Mouse (Mus musculus): ENCODE results near the gene Piezo1. TPM values are rescaled to one million over a fixed set of nuclear protein-coding genes. Genes with fewer than 3 reads are reported as not detected.

Gene Piezo1
- polyA plus RNA-seq (2017; shearing (Covaris generic)) = 7.6 TPM

DNA sequence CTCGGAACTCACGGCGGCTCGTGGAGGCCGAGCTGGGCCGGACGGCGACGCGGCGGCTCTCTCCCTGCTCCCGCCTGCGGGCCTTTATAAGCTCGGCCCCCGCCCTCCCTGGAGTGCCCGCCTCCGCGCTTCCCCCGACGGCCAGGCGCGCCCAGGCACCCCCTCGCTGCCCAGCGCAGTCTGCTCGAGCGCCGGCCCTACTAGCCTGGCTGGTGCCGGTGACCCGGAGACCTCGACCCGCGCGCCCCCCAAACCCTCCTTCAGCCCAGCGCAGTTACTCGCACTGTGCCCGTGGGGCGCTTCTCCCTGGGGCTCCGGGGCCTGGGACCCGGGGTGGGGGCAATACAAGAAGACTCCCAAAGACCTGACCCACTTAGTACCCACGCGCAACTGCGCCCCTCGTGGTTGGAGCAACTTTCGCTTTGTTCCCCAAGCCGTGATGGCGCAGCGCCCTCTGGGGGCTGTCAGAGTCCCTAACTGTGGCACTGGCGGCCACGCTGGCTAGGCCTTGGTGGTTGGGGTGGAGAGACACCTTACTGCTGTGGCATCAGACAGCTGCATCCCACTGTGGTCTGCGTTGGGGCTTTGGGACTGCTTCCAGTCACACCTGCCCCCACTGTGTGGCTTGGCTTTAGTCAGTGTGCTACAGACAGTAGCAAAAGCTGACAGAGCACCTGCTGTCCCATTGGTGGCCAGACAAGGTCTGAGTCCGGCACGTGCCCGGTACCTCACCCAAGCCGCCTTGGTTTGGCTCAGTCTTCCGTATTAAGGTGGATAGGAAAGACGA is at the start of gene Piezo1:
Piezo1 (minus strand) TSS at position 65 of the 787 bp plus-strand sequence.

DNA sequence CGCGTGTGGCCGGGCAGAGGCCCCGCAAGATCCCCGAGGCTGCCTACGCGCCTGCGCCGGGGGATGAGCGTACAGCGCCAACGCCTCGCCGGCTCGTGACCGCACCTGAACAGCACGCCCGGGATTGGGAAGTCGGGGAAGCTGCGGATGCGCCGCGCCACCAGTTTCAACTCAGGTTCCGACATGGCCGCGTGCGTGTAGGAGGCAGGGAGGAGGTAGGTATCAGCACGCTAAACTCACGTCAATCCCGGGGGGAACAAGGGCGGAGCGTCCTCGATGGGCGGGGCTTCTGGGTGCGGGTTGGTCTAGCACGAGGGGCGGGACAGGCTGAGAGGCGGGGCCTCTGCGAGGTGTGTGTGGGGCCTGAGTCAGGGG is 25.5 kb upstream of the Piezo1 start, which contains the start of gene Aprt:
Aprt (minus strand) TSS at position 262 of the 375 bp plus-strand sequence.

DNA sequence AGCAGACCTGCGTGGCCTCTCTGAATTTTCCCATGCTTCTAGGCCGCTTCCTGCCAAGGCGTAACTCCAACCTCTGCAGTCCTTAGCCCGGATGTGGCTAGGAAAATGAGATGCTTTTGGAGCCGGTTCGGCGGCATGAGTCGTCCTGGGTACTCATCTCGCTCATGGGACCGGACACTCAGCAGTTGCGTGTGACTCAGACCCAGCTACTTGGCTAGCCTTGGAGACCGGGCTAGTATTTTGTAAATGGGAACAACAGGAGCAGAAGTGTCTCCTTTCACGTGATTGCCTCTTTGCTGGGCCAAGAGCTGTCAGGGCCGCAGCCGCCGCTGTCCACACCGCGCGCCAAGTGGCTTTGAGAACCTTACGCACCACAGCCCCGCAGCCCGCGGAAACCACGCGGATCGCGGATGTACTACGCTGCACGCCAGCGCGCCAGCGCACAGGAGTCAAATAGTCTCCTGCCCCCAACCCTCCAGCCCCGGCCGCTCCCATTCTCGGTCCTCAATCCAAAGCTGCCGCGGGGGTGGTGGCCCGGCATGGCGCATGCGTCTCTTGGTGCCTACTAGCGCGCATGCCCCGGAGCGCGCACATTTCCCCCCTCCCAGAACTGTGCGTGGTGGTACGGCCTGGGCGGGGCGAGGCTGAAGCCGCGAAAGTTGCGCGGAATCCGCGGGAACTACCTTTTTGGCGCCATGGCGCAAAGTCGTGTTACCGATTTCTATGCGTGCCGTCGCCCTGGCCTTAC is 16.4 kb upstream of the Piezo1 start, which contains the start of gene Cdt1:
Cdt1 (plus strand) TSS at position 655 of the 748 bp plus-strand sequence.

DNA sequence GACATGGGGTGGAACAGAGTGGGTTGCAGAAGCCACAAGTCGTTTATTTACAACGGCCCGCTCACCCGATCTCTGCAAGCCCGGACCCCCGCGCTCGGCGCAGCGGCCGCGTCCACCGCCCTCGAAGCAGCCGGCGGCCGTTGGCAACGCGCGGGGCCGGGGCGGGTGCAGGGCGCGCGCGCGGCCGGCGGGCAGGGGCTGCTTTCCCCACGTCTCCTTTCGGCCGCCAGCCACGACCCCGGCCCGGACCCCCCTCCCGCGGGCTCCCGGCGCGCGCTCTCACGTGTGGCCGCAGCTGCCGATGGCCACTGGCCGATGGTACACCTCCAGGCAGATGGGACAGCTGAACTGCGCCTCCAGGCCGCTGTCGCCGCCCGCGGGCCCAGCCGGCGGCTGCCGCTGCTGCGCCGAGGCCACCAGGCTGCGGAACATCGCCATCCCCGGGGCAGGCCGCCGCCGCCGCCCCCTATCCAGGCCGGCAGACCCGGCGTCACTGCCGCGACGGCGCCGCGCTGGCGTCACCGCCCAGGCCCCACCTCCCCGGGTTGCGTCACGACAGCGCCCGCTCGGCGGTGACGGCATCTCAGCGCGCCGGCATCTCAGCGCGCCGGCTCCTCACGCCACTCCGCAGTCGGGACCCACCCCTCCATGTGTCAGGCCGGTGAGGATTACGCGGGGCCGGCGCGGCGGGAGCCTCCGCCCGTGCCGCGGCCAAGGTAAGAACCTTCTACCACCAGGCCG is 75.4 kb downstream of the Piezo1 start, which contains the start of the genes Rnf166 and Ctu2:
Rnf166 (minus strand) TSS at position 485 of the 741 bp plus-strand sequence.
Ctu2 (plus strand) TSS at position 564 of the 741 bp plus-strand sequence.

DNA sequence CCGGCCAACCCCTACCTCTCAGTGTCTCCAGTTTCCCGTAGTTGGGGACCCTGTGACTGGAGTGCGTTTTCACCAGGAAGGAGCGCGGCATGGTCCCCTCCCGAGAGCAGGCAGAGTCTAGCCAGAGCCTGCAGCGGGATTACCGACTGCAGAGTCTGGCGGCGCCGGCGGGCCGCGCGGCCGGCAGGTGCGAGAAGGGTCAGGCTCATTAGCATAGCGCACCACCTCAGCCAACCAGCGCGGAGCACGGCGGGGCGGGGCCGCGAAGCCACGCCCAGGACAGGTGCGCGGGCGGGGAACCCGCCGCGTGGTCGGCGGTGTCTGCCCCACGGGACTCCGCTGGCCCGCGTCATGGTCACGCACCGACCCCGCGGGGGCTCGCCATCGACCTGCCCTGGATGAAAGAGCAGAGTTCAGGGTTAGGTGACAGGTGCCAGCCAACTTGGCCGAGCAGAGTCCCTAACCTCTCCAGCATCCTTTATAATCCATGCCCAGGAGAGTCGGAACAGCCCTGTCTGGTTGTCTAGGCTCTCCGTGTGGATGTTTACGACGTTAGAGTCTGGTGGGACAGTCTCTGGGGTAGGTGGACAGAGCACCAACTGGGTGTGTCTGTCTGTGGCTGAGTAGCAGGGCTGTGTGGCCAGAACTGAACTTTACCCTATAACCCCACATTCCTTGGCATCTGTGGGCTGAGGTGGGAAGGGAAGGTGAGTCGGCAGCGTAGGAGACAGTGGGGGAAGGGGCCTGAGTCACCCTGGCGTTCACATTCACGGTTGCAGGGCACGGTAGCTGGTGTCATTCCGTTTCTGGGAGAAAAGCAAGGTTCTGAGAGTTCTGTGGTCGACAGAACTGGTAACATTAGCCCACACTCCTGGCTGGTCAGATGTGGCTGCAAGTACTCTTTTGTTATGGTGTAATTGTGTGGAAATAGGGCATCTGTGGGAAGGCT is 90.3 kb downstream of the Piezo1 start, which contains the start of gene Snai3:
Snai3 (minus strand) TSS at position 210 of the 949 bp plus-strand sequence.

DNA sequence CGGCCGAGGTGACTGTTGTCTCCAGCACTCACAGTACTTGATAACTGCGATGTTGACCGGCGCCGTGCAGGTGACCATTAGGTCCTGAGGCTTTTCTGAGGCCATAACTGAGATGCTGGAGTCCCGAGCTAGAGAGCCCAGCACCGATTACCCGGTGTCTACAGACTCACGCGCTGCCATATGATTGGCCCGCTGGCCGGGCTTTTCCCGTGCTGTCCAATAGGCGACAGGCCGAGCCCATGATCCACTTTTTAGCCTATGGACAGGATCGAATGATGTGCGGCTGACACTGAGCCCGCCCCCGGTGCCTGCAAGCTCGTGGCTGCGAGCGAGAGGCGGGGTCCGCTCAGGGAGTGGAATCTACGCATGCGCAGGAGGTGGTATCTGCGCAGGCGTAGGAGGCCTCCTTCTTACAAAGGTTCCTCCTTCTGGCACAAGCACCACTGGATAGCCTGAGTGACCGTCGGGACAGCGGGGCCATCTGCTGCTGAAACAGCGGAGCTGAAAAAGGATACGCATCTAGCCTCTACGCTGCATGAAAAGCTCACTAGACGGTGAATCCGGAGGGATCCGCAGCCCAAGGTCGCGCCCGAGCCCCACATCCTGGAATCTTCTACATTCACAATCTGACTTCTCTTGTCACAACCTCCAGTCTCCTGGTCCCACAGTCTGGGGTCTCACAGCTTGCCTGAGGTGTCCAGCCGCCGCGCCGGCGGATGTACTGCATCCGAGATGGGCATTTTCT is 107.7 kb downstream of the Piezo1 start, which contains the start of gene Mvd:
Mvd (minus strand) TSS at position 161 of the 745 bp plus-strand sequence.

DNA sequence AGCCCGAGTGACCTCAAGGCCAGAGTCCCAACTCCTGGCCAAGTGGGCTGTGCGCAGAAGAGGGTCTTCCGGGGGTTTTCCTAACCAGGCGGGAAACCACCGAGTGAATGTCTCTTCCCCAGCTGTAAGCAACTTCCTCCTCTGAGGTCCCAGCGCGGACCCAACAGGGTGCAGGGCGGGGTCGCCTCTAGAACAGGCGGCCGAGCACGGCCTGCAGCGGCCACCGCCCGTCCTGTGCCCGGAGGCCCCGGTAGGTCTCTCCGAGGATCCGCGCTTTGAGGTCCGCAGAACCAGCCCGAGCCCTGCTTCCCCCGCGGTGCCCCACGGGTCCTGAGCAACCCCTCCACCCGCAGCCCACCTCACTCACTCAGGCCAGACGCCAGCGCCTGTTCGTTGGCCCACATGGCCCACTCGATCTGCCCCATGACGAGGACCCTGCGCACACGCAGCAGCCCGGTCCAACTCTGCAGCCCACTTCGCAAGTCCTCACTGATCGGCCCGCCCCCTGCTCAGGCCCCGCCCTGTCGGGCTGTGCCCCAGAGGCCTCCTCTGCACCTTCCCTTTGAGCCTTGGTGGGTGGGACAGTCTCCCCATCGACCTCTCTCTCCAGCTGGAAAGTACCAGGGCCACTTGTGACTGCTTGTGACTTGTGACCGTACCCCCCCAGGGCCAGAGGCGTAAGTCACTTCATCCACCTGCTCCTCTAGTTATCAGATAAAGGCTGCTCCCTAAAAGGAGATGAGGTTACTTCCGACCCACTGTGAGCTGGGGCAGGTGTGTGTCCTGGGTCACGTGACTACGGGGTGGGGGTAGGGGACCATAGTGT is 118.5 kb downstream of the Piezo1 start, which contains the start of gene Cyba:
Cyba (minus strand) TSS at position 488 of the 826 bp plus-strand sequence.

Other genes starting within 250 kb of the Piezo1 start
- gene Trhr2, start 190.6 kb downstream of the Piezo1 start, polyA plus RNA-seq (2017; shearing (Covaris generic)) = not detected
- 62.2 TPM for gene Zc3h18, start 174.7 kb downstream of the Piezo1 start, polyA plus RNA-seq (2017; shearing (Covaris generic))
- not detected for gene Il17c, start 129.3 kb downstream of the Piezo1 start, polyA plus RNA-seq (2017; shearing (Covaris generic))
- 981 TPM for gene Cyba, start 118.4 kb downstream of the Piezo1 start, polyA plus RNA-seq (2017; shearing (Covaris generic))
- 28.4 TPM for gene Mvd, start 107.9 kb downstream of the Piezo1 start, polyA plus RNA-seq (2017; shearing (Covaris generic))
- 3.5 TPM for gene Snai3, start 90.6 kb downstream of the Piezo1 start, polyA plus RNA-seq (2017; shearing (Covaris generic))
- gene Rnf166, start 75.3 kb downstream of the Piezo1 start, polyA plus RNA-seq (2017; shearing (Covaris generic)) = 39.6 TPM
- 82.8 TPM for gene Ctu2, start 75.2 kb downstream of the Piezo1 start, polyA plus RNA-seq (2017; shearing (Covaris generic))
- gene Cdt1, start 16.7 kb upstream of the Piezo1 start, polyA plus RNA-seq (2017; shearing (Covaris generic)) = 21.6 TPM
- 201 TPM for gene Aprt, start 25.6 kb upstream of the Piezo1 start, polyA plus RNA-seq (2017; shearing (Covaris generic))
- gene Galns, start 60.1 kb upstream of the Piezo1 start, polyA plus RNA-seq (2017; shearing (Covaris generic)) = 15.9 TPM
- 54.2 TPM for gene Trappc2l, start 60.3 kb upstream of the Piezo1 start, polyA plus RNA-seq (2017; shearing (Covaris generic))
- gene Pabpn1l, start 71.4 kb upstream of the Piezo1 start, polyA plus RNA-seq (2017; shearing (Covaris generic)) = not detected
- gene Cbfa2t3, start 147.8 kb upstream of the Piezo1 start, polyA plus RNA-seq (2017; shearing (Covaris generic)) = 0.30 TPM
- gene Acsf3, start 224.2 kb upstream of the Piezo1 start, polyA plus RNA-seq (2017; shearing (Covaris generic)) = 7.2 TPM

Measured in inflammation-experienced regulatory T-cells, adult 16 weeks (primary cell).